Mouse (Mus musculus) heart, postnatal 0 days (tissue): ENCODE measurements around the gene Adh4. TPM values are rescaled to one million over a fixed set of nuclear protein-coding genes. Genes with fewer than 3 reads are reported as not detected.

Experiments
- ATAC-seq: fragments of 200-750 bp; cut with Nextera tagmentation; 2 replicates; pipeline ENCODE4 v1.8.0; 2017; ENCODE audit warnings: low read depth, moderate number of reproducible peaks, moderate library complexity; ENCODE audit not compliant: insufficient read depth
- DNase-seq: peaks from one replicate; pipeline ENCODE4 v3.0.0-alpha.2; 2016; ENCODE audit warnings: low spot score
- H3K27ac ChIP-seq: fragments of 300-500 bp; sonication (generic); 2 replicates; pipeline ENCODE4 v1.5.1; 2014; ENCODE audit warnings: low read depth, mild to moderate bottlenecking
- H3K27me3 ChIP-seq: fragments of 300-500 bp; sonication (generic); 2 replicates; pipeline ENCODE4 v1.6.1; 2014; ENCODE audit warnings: low read length, mixed read lengths; ENCODE audit not compliant: control insufficient read depth, insufficient read depth
- H3K36me3 ChIP-seq: fragments of 300-500 bp; sonication (generic); replicated peaks from 2 replicates; pipeline ENCODE4 v1.6.1; 2014; ENCODE audit warnings: low read length, mixed read lengths; ENCODE audit not compliant: control insufficient read depth, insufficient read depth
- H3K4me1 ChIP-seq: fragments of 300-500 bp; sonication (generic); 2 replicates; pipeline ENCODE4 v1.6.1; 2014; ENCODE audit warnings: antibody characterized with exemption; ENCODE audit not compliant: control insufficient read depth, insufficient read depth
- H3K4me2 ChIP-seq: fragments of 300-500 bp; sonication (generic); 2 replicates; pipeline ENCODE4 v1.6.1; 2014; ENCODE audit warnings: low read depth, mild to moderate bottlenecking, low read length, moderate library complexity
- H3K4me3 ChIP-seq: fragments of 300-500 bp; sonication (generic); 2 replicates; pipeline ENCODE4 v1.5.1; 2014; ENCODE audit warnings: low read depth, low read length
- H3K9ac ChIP-seq: fragments of 300-500 bp; sonication (generic); replicated peaks from 2 replicates; pipeline ENCODE4 v1.6.1; 2014; ENCODE audit warnings: low read depth, low read length, mixed read lengths
- H3K9me3 ChIP-seq: fragments of 300-500 bp; sonication (generic); replicated peaks from 2 replicates; pipeline ENCODE4 v1.6.1; 2016; ENCODE audit warnings: low read length; ENCODE audit not compliant: control insufficient read depth
- CTCF ChIP-seq: IDR thresholded peaks from 2 replicates; pipeline ENCODE4 v1.5.1; 2016; ENCODE audit warnings: antibody characterized with exemption, control low read depth, low read depth
- EP300 ChIP-seq: IDR thresholded peaks from 2 replicates; pipeline ENCODE4 v1.6.1; 2016; ENCODE audit warnings: antibody characterized with exemption, low read depth
- WGBS: fragments of 180-500 bp; shearing (Covaris S2); extraction: QIAGEN DNeasy Blood & Tissue Kit; methylation state at CpG from one replicate; pipeline ENCODE4 v1.1.7; 2014; 5-methylcytosine and 5-hydroxymethylcytosine counted together
- polyA plus RNA-seq: library from polyadenylated mRNA; unstranded; fragments of >200 nt; fragmentation: Nextera tagmentation; extraction: Ambion mirVana; gene quantifications from 2 replicates; pipeline ENCODE4 v1.2.1, GENCODE M21; 2015
- total RNA-seq: library from RNA; depleted of rRNA; stranded (reverse); fragments of >200 nt; gene quantifications from 2 replicates; pipeline ENCODE4 v1.2.3, GENCODE M21; 2014; ENCODE audit warnings: low replicate concordance

Adh4 gene
- total and polyA plus RNA-seq, 2 experiments from 2014 or later = not detected

- no peak overlapping the region for H3K4me3 ChIP-seq
Observed at GRCm38 (mm10) chr3:138430360-138430976, 15.2 kb downstream of the Adh4 start.

GRCm38 (mm10) chr3:138431835-138432234 is 16.6 kb downstream of the Adh4 start:
- no peak overlapping the region for H3K27ac ChIP-seq
- peak; percentile 34 for DNase-seq
- H3K4me2 ChIP-seq = no peak overlapping the region
- WGBS = 53% methylated on average over 2 of the region's 2 CpGs
- H3K9ac ChIP-seq = no peak overlapping the region
- no peaks in the 10 kb centered on the region for H3K36me3 ChIP-seq
- peaks cover 4% of the 10 kb centered on the region; the same call in 1 of the 2 replicates for H3K9me3 ChIP-seq
- no peak overlapping the region for H3K4me3 ChIP-seq
- no peaks in the 10 kb centered on the region for H3K27me3 ChIP-seq
- no peaks in the 10 kb centered on the region for H3K4me1 ChIP-seq
- ATAC-seq = no peak
- TF ChIP-seq EP300 (no peak), CTCF (peak; percentile 64)

More at GRCm38 (mm10) chr3:138430360-138430976, 15.2 kb downstream of the Adh4 start:
- Histone ChIP-seq H3K27ac (no peak overlapping the region), H3K9ac (no peak overlapping the region), H3K4me2 (no peak overlapping the region), H3K9me3 (no peaks in the 10 kb centered on the region), H3K4me1 (no peaks in the 10 kb centered on the region), H3K27me3 (no peaks in the 10 kb centered on the region), H3K36me3 (no peaks in the 10 kb centered on the region)
- WGBS = 57% methylated on average over 6 of the region's 6 CpGs
- no peak for ATAC-seq
- no peak for TF ChIP-seq EP300
- no peak for TF ChIP-seq CTCF
- no peak for DNase-seq

GRCm38 (mm10) chr3:138438716-138439115 is 23.4 kb downstream of the Adh4 start:
- DNase-seq (no peak), ATAC-seq (no peak)
- H3K27ac ChIP-seq = no peak overlapping the region
- 0 out of 2 replicates have a peak, but pooled peaks cover under 1% of the 10 kb centered on the region for H3K4me1 ChIP-seq
- H3K36me3 ChIP-seq = no peaks in the 10 kb centered on the region
- no peak overlapping the region for H3K4me2 ChIP-seq
- peaks cover 4% of the 10 kb centered on the region; the same call in 1 of the 2 replicates for H3K9me3 ChIP-seq
- H3K9ac ChIP-seq = no peak overlapping the region
- TF ChIP-seq CTCF (no peak), EP300 (no peak)
- no peaks in the 10 kb centered on the region for H3K27me3 ChIP-seq
- 66% methylated on average over 3 of the region's 3 CpGs for WGBS
- no peak overlapping the region for H3K4me3 ChIP-seq

DNA sequence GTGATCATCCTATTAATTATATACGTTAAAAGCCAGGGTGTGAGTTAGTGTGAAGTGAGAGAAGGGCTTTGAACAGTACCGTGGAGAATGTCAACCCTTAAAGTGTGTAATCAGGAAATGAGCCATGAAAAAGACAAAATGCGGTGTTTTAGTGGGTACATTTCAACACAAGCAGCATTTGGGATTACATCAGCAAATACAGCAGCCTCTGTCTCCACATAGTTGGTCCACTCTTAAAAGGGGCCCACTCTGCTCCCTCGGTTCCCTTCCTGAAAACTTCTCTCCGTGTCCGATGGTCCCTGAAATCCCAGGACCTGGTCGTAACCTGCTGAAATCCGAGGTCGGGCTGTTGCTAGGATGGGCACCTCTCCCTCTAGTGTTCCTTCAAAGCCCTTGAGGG is 26.9 kb downstream of the Adh4 start:
- H3K9me3 ChIP-seq = no peaks in the 10 kb centered on the region
- 6% methylated on average over 9 of the region's 9 CpGs for WGBS
- ATAC-seq (no peak), DNase-seq (no peak)
- H3K27ac ChIP-seq = peak overlapping the region; percentile 95; the same call in 1 of the 2 replicates
- peaks cover 23% of the 10 kb centered on the region for H3K36me3 ChIP-seq
- H3K27me3 ChIP-seq = no peaks in the 10 kb centered on the region
- H3K4me1 ChIP-seq = peaks cover 6% of the 10 kb centered on the region; the same call in 1 of the 2 replicates
- no peak for TF ChIP-seq CTCF
- TF ChIP-seq EP300 = no peak
- H3K4me2 ChIP-seq = peak overlapping the region; percentile 82
- peak overlapping the region; percentile 4; the same call in 1 of the 2 replicates for H3K9ac ChIP-seq
- H3K4me3 ChIP-seq = peak overlapping the region; percentile 98

DNA sequence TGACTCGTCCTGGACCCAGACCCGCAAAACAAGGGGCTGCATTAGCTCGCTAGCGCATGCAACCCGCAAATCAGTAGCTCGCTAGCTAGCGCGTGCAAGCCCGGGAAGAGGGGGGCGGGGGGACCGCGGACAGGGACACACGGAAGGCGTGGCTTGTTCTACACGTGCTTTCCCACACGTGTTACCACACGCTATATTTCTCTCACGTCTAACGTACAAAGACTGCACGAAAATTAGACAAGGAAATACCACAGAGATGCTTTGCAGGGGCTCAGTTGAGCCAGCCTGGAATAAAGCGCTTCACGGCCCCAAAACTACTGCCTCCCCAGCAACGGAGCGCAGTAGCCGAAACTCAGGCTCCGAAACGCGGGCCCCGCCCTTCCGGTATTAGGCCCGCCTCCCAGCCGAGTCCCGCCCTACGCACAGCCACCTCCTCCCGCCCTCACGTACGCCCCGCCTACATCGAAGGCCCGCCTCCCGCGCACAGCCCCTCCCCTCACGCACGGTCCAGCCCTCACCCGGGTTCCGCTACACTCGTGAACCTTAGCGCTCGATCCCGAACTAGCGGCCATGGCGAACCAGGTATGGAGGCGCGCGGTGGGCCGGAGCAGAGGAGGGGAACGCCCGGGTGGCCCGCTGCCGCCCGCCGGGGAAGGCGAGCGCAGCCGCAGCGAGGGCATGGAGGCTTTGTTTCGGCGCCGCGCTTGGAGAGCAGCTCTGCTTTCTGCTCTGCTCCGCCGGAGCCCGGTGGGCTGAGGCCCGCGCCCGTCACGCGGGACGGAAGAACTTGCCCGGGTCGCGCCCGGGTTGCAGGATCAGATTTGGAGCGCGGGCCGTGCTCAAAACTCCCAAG is 27.6 kb downstream of the Adh4 start, which contains the start of gene Adh5:
TSS of gene Adh5 (plus strand) at position 482 of the 853 bp plus-strand sequence.
- H3K4me3 ChIP-seq = peak within 1 kb of the TSS; percentile 98
- ATAC-seq = peak; percentile 100
- peak; percentile 14; the same call in 1 of the 2 replicates for TF ChIP-seq CTCF
- TF ChIP-seq EP300 = no peak; the same call in 1 of the 2 replicates
- H3K9ac ChIP-seq = peak within 1 kb of the TSS; percentile 93
- no peaks in the 10 kb centered on the region for H3K27me3 ChIP-seq
- peaks cover 28% of the 10 kb centered on the region for H3K36me3 ChIP-seq
- peak; percentile 92 for DNase-seq
- H3K4me2 ChIP-seq = peak within 1 kb of the TSS; percentile 82
- H3K27ac ChIP-seq = peak within 1 kb of the TSS; percentile 95
- H3K4me1 ChIP-seq = peaks cover 8% of the 10 kb centered on the region; the same call in 1 of the 2 replicates
- no peaks in the 10 kb centered on the region for H3K9me3 ChIP-seq
- WGBS = under 1% methylated on average over 86 of the region's 86 CpGs
